Mouse (Mus musculus) ES-Bruce4 (cell line): ENCODE data around the gene Prkch. TPM values are rescaled to one million over a fixed set of nuclear protein-coding genes. Genes with fewer than 3 reads are reported as not detected.

ENCODE experiments used
- H3K27ac ChIP-seq: 2 replicates; pipeline ENCODE4 v1.5.1; 2012; ENCODE audit warnings: low read length, inconsistent platforms; ENCODE audit not compliant: insufficient read depth
- H3K27me3 ChIP-seq: 2 replicates; pipeline ENCODE4 v1.6.1; 2012; ENCODE audit warnings: mild to moderate bottlenecking, low read length, inconsistent platforms; ENCODE audit not compliant: control insufficient read depth, poor library complexity, insufficient read depth, severe bottlenecking
- H3K36me3 ChIP-seq: 2 replicates; pipeline ENCODE4 v1.6.1; 2012; ENCODE audit warnings: inconsistent platforms, mild to moderate bottlenecking, low read length, moderate library complexity; ENCODE audit not compliant: control insufficient read depth, poor library complexity, insufficient read depth, severe bottlenecking
- H3K4me1 ChIP-seq: one replicate; pipeline ENCODE4 v1.8.1; 2011; ENCODE audit warnings: low read length; ENCODE audit not compliant: control insufficient read depth, insufficient read depth
- H3K4me3 ChIP-seq: 2 replicates; pipeline ENCODE4 v1.5.1; 2011; ENCODE audit warnings: low read depth, mild to moderate bottlenecking, low read length
- H3K9ac ChIP-seq: 2 replicates; pipeline ENCODE4 v1.6.1; 2012; ENCODE audit warnings: low read depth, mild to moderate bottlenecking, inconsistent platforms; ENCODE audit not compliant: poor library complexity, severe bottlenecking
- H3K9me3 ChIP-seq: replicated peaks from 2 replicates; pipeline ENCODE4 v1.6.1; 2012; ENCODE audit warnings: mild to moderate bottlenecking, low read length, inconsistent platforms; ENCODE audit not compliant: control insufficient read depth, poor library complexity, insufficient read depth, severe bottlenecking
- CTCF ChIP-seq: IDR thresholded peaks from one replicate; pipeline ENCODE4 v1.8.1; 2011; ENCODE audit warnings: low read depth, low read length
- EP300 ChIP-seq: IDR thresholded peaks from 2 replicates; pipeline ENCODE4 v1.6.1; 2011; ENCODE audit warnings: low read depth, low read length; ENCODE audit not compliant: insufficient read depth
- POLR2A ChIP-seq: IDR thresholded peaks from one replicate; pipeline ENCODE4 v1.8.1; 2011; ENCODE audit warnings: low read length; ENCODE audit not compliant: insufficient read depth
- polyA plus RNA-seq: library from polyadenylated mRNA; stranded (reverse); fragments of >200 nt; gene quantifications from 2 replicates; pipeline ENCODE4 v1.2.4, GENCODE M21; 2011; ENCODE audit warnings: low read depth; ENCODE audit not compliant: missing spikeins, insufficient read depth, insufficient read length

Prkch gene
- polyA plus RNA-seq, 1 experiment, result 1.8 TPM

DNA sequence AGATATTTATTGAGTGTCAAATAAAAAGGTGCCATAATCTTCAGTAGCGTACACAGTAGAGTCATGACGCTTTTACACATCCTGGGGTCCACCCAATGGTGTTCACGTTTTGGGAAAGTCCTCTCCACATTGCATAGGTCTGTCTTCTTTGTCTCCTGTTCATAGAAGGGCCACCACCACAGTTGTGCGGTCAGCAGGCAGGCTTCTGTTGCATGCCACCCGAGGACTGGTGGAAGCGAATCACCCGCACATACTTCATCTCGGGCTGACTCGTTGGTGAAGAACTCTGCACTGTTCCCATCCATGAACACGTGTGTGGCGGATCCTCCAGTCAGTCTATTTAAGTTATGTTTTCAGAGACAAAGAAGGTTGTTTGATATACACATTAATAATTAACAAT is 193.1 kb downstream of the Prkch start:
- TF ChIP-seq CTCF (no peak), EP300 (no peak), POLR2A (no peak)
- H3K9me3 ChIP-seq, result no peaks in the 10 kb centered on the region

DNA sequence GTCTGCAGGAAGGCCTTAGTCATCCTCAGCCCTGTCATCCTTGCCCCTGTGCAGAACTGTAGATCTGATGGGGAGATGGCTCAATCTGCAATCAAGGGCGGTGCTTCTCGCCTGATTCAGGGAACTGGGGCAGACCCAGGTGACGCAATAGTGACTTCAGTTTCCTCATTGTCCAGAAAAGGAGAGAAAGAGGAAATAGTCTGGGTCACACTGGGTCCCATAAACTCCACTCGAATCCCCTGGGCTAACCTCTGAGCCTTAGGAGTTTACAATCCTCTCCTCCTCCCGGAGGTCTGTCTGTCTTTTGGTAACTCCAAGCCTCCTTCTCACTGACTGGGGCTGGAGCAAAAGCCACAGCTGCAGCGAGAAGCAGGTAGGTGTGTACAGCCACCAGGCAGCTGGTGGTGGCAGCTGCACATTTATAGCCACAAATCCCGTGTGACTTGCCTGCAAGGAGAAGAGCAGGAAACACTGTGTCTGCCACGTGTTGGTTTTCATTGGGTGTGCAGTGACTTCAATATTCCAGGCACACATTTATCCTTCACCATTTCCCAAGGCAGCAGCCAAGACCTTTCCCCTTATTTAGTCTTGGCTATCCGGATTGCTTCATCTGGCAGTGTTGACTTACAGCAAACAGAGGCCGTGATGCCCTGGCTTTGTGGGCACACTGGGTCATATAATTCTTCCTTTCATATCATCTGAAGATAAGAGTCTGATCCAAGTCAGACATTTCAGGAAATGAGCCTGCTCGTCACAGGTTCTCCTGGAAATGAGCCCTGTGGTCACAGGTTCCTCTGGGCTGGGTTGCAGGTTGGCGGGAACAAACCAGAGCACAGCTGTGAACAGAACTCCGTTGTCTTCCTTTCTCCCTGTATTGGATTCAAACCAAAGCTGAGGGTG is 195.0 kb downstream of the Prkch start:
- no peak overlapping the region for H3K27ac ChIP-seq
- no peak overlapping the region for H3K9ac ChIP-seq
- H3K4me1 ChIP-seq, result no peaks in the 10 kb centered on the region
- H3K9me3 ChIP-seq, result no peaks in the 10 kb centered on the region
- no peaks in the 10 kb centered on the region for H3K27me3 ChIP-seq
- TF ChIP-seq POLR2A, result no peak
- no peak for TF ChIP-seq CTCF
- TF ChIP-seq EP300, result no peak
- no peaks in the 10 kb centered on the region for H3K36me3 ChIP-seq
- no peak overlapping the region for H3K4me3 ChIP-seq

More for the DNA sequence above, 193.1 kb downstream of the Prkch start:
- H3K9ac ChIP-seq, result no peak overlapping the region
- H3K4me3 ChIP-seq, result no peak overlapping the region
- H3K4me1 ChIP-seq, result no peaks in the 10 kb centered on the region
- no peaks in the 10 kb centered on the region for H3K36me3 ChIP-seq
- H3K27me3 ChIP-seq, result no peaks in the 10 kb centered on the region
- H3K27ac ChIP-seq, result no peak overlapping the region

DNA sequence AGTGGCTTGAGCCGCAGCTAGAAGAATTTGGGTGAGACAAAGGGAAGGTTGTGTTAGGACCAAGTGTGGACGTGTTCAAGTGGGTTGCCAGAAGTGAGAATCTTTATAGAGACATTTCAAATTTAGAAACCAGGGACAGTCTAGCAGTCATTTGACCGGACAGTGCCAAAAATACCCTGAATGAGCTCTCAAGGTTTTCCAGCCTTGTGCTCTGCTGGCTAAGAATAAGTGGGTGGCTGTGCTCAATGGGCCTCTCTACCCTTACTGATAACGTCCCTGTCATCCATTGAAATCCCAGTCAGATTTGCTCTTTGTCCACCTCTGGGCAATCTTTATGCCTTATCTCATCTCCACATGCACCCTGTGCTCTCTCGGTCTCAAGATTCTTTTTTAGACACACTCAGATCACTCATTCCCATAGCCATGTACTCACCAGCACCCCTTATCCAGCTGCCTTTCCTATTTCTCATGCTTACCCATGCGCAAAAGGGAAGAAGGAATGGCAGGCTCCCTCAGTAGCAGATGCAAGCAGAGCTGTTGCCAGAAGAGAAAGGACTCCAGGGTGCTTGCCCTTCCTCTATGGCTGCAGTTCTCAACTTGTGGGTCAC is 196.9 kb downstream of the Prkch start:
- H3K36me3 ChIP-seq, result no peaks in the 10 kb centered on the region
- TF ChIP-seq EP300 (no peak), POLR2A (no peak), CTCF (no peak)

DNA sequence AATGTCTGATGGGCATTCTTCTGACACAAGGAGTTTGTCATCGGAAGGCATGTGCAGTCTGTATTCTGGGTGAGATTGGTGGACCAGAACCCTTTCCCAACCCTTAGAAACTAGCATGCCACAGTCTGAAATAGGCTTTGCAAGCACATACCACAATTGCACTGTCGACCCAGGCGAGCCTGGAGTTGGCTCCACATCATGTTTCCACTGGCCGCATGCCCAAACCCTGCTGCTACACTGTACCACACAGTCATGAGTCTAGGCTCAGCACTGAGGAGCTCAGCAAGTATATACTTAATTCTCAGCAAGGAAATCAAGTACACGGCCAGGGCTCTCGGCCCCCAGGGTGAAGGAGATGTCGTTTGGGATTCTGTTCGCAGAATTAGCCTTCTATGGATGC is 202.3 kb downstream of the Prkch start:
- H3K27ac ChIP-seq, result no peak overlapping the region
- H3K4me1 ChIP-seq, result no peaks in the 10 kb centered on the region
- no peaks in the 10 kb centered on the region for H3K27me3 ChIP-seq
- no peaks in the 10 kb centered on the region for H3K9me3 ChIP-seq
- TF ChIP-seq EP300, result no peak
- TF ChIP-seq POLR2A, result no peak
- no peak for TF ChIP-seq CTCF
- no peak overlapping the region for H3K9ac ChIP-seq
- no peak overlapping the region for H3K4me3 ChIP-seq
- no peaks in the 10 kb centered on the region for H3K36me3 ChIP-seq

More for the DNA sequence above, 196.9 kb downstream of the Prkch start:
- Histone ChIP-seq H3K4me1 (no peaks in the 10 kb centered on the region), H3K4me3 (no peak overlapping the region), H3K27me3 (no peaks in the 10 kb centered on the region), H3K27ac (no peak overlapping the region), H3K9me3 (no peaks in the 10 kb centered on the region), H3K9ac (no peak overlapping the region)

DNA sequence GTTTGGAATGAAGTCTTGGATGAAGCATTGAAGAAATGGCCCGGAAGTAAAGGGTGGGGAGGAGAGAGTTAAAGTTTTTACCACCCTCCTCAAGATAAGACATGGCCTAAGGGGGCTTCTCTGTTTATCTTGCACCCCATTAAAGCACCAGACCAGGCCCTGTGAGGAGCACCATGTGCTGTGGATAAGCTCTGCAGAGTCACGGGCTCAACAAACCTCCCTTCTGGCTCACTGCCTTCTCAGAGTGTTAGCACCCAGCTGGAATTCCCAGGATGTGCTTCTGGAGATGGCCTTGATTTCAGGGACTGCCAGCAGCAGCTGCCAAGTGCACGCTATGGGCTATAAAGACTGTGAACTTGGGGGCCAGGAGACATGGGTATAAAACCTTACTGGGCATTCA is 204.3 kb downstream of the Prkch start:
- TF ChIP-seq EP300 (no peak), POLR2A (no peak), CTCF (no peak)
- Histone ChIP-seq H3K9me3 (no peaks in the 10 kb centered on the region), H3K27ac (no peak overlapping the region), H3K4me1 (no peaks in the 10 kb centered on the region), H3K36me3 (no peaks in the 10 kb centered on the region), H3K9ac (no peak overlapping the region), H3K4me3 (no peak overlapping the region), H3K27me3 (no peaks in the 10 kb centered on the region)

DNA sequence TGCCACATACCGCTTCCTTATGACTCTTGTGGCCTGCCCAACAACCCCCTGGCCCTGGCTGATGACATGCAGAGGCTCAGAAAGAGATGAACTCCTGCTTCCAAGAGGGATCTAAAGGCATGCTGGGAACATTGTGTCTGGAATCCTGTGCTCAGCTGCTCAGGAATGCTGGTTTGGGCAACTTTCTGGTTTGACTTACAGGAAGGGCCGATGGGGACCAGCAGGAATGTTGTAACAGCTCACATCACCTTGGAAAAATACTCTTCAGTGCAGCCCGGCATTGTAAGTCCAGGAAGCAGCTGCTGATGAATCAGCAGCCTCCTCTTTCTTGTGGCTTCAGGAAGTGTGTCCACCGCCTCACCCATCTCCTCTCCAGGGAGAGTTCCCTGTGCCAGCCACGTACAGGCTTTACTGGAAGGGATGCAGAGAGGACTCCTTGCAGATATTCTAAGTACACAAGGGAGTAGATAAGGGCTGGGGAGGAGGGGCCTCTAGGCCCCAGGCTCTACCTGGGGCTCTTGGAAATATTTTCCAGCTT is 206.0 kb downstream of the Prkch start:
- Histone ChIP-seq H3K9me3 (no peaks in the 10 kb centered on the region), H3K4me1 (no peaks in the 10 kb centered on the region), H3K27ac (no peak overlapping the region), H3K9ac (no peak overlapping the region), H3K36me3 (no peaks in the 10 kb centered on the region), H3K27me3 (no peaks in the 10 kb centered on the region), H3K4me3 (no peak overlapping the region)
- TF ChIP-seq EP300, result no peak
- no peak for TF ChIP-seq CTCF
- TF ChIP-seq POLR2A, result no peak
